Mouse (Mus musculus) midbrain, embryonic 13.5 days (tissue): Measurements from ENCODE around the gene Lrrc3c. TPM values are rescaled to one million over a fixed set of nuclear protein-coding genes. Genes with fewer than 3 reads are reported as not detected.
A peak's percentile ranks its signal among the peaks of the same experiment; 100 is the strongest.

ENCODE experiments used
- ATAC-seq: fragments of 200-750 bp; cut with Nextera tagmentation; 2 replicates; pipeline ENCODE4 v1.8.0; 2017; ENCODE audit warnings: mild to moderate bottlenecking, moderate TSS enrichment, moderate library complexity
- H3K27ac ChIP-seq: fragments of 300-500 bp; sonication (generic); 2 replicates; pipeline ENCODE4 v1.5.1; 2015; ENCODE audit warnings: inconsistent platforms, mild to moderate bottlenecking, moderate library complexity
- H3K27me3 ChIP-seq: fragments of 300-500 bp; sonication (generic); 2 replicates; pipeline ENCODE4 v1.6.1; 2015; ENCODE audit warnings: mild to moderate bottlenecking, inconsistent platforms
- H3K36me3 ChIP-seq: fragments of 300-500 bp; sonication (generic); 2 replicates; pipeline ENCODE4 v1.6.1; 2015; ENCODE audit warnings: mild to moderate bottlenecking, inconsistent platforms
- H3K4me1 ChIP-seq: fragments of 300-500 bp; sonication (generic); replicated peaks from 2 replicates; pipeline ENCODE4 v1.6.1; 2015; ENCODE audit warnings: inconsistent platforms
- H3K4me2 ChIP-seq: fragments of 300-500 bp; sonication (generic); replicated peaks from 2 replicates; pipeline ENCODE4 v1.6.1; 2015; ENCODE audit warnings: moderate library complexity, mild to moderate bottlenecking, inconsistent platforms
- H3K4me3 ChIP-seq: fragments of 300-500 bp; sonication (generic); replicated peaks from 2 replicates; pipeline ENCODE4 v1.5.1; 2015; ENCODE audit warnings: mild to moderate bottlenecking, inconsistent platforms
- H3K9ac ChIP-seq: fragments of 300-500 bp; sonication (generic); replicated peaks from 2 replicates; pipeline ENCODE4 v1.6.1; 2015; ENCODE audit warnings: mild to moderate bottlenecking, inconsistent platforms
- H3K9me3 ChIP-seq: fragments of 300-500 bp; sonication (generic); 2 replicates; pipeline ENCODE4 v1.6.1; 2016; ENCODE audit warnings: mild to moderate bottlenecking, inconsistent platforms
- WGBS: fragments of 180-500 bp; shearing (Covaris S2); methylation state at CpG from one replicate; pipeline ENCODE4 v1.1.7; 2015; 5-methylcytosine and 5-hydroxymethylcytosine counted together
- polyA plus RNA-seq: library from polyadenylated mRNA; unstranded; fragments of >200 nt; fragmentation: Nextera tagmentation; extraction: Ambion mirVana; gene quantifications from 2 replicates; pipeline ENCODE4 v1.2.1, GENCODE M21; 2015

Lrrc3c gene
- not detected in 2 replicates for polyA plus RNA-seq

GRCm38 (mm10) chr11:98597991-98598390 is at the start of gene Lrrc3c:
Gene Lrrc3c, plus strand, starts transcription at chr11:98598291.
- H3K27me3 ChIP-seq, result peaks cover 27% of the 10 kb centered on the region
- H3K4me2 ChIP-seq, result no peak within 1 kb of the TSS
- no peaks in the 10 kb centered on the region for H3K36me3 ChIP-seq
- 0 out of 2 replicates have a peak within 1 kb of the TSS, but pooled peaks have one; percentile 14 for H3K9ac ChIP-seq
- no peak within 1 kb of the TSS for H3K4me3 ChIP-seq
- H3K27ac ChIP-seq, result no peak within 1 kb of the TSS
- H3K9me3 ChIP-seq, result no peaks in the 10 kb centered on the region
- no peak for ATAC-seq
- WGBS, result 89% methylated on average over 8 of the region's 8 CpGs
- 0 out of 2 replicates have a peak, but pooled peaks cover 8% of the 10 kb centered on the region for H3K4me1 ChIP-seq

- WGBS, result 70% methylated on average over 4 of the region's 4 CpGs
- H3K4me1 ChIP-seq, result peaks cover 17% of the 10 kb centered on the region
Observed at GRCm38 (mm10) chr11:98549363-98549762, 48.7 kb upstream of the Lrrc3c start.

GRCm38 (mm10) chr11:98550311-98550974 is 47.6 kb upstream of the Lrrc3c start:
- 23% methylated on average over 20 of the region's 20 CpGs for WGBS

More at GRCm38 (mm10) chr11:98549363-98549762, 48.7 kb upstream of the Lrrc3c start:
- Histone ChIP-seq H3K4me3 (no peak overlapping the region), H3K27me3 (peaks cover 60% of the 10 kb centered on the region), H3K9ac (no peak overlapping the region), H3K27ac (no peak overlapping the region), H3K4me2 (no peak overlapping the region), H3K9me3 (no peaks in the 10 kb centered on the region), H3K36me3 (no peaks in the 10 kb centered on the region)
- no peak for ATAC-seq

GRCm38 (mm10) chr11:98550975-98551828 is 46.9 kb upstream of the Lrrc3c start, which contains the start of gene Zpbp2:
Gene Zpbp2, plus strand, starts transcription at chr11:98551097.
- no peaks in the 10 kb centered on the region for H3K9me3 ChIP-seq
- H3K4me3 ChIP-seq, result peak within 1 kb of the TSS; percentile 72
- ATAC-seq, result peak; percentile 98
- peaks cover 43% of the 10 kb centered on the region for H3K27me3 ChIP-seq
- WGBS, result under 1% methylated on average over 51 of the region's 51 CpGs
- peak within 1 kb of the TSS; percentile 80 for H3K9ac ChIP-seq
- peaks cover 9% of the 10 kb centered on the region for H3K4me1 ChIP-seq
- no peaks in the 10 kb centered on the region for H3K36me3 ChIP-seq
- peak within 1 kb of the TSS; percentile 72 for H3K4me2 ChIP-seq
- peak within 1 kb of the TSS; percentile 87 for H3K27ac ChIP-seq

More at GRCm38 (mm10) chr11:98550311-98550974, 47.6 kb upstream of the Lrrc3c start:
- H3K4me3 ChIP-seq, result peak overlapping the region; percentile 72
- no peaks in the 10 kb centered on the region for H3K36me3 ChIP-seq
- no peak overlapping the region for H3K27ac ChIP-seq
- peak; percentile 7 for ATAC-seq
- peak overlapping the region; percentile 80 for H3K9ac ChIP-seq
- no peaks in the 10 kb centered on the region for H3K9me3 ChIP-seq
- peaks cover 14% of the 10 kb centered on the region for H3K4me1 ChIP-seq
- H3K4me2 ChIP-seq, result peak overlapping the region; percentile 72
- H3K27me3 ChIP-seq, result peaks cover 50% of the 10 kb centered on the region

GRCm38 (mm10) chr11:98553966-98554365 is 44.1 kb upstream of the Lrrc3c start:
- 91% methylated on average over 4 of the region's 4 CpGs for WGBS
- ATAC-seq, result no peak
- Histone ChIP-seq H3K4me2 (no peak overlapping the region), H3K9me3 (no peaks in the 10 kb centered on the region), H3K27ac (no peak overlapping the region), H3K4me1 (peaks cover 9% of the 10 kb centered on the region), H3K36me3 (no peaks in the 10 kb centered on the region), H3K9ac (no peak overlapping the region), H3K27me3 (peaks cover 16% of the 10 kb centered on the region), H3K4me3 (no peak overlapping the region)

- H3K4me1 ChIP-seq, result peaks cover 9% of the 10 kb centered on the region
- 65% methylated on average over 12 of the region's 12 CpGs for WGBS
- H3K4me2 ChIP-seq, result no peak overlapping the region
- no peaks in the 10 kb centered on the region for H3K9me3 ChIP-seq
- H3K4me3 ChIP-seq, result no peak overlapping the region
- peaks cover 3% of the 10 kb centered on the region for H3K27me3 ChIP-seq
- no peak overlapping the region for H3K9ac ChIP-seq
- H3K36me3 ChIP-seq, result no peaks in the 10 kb centered on the region
- no peak for ATAC-seq
- H3K27ac ChIP-seq, result no peak overlapping the region
Observed at GRCm38 (mm10) chr11:98555124-98555700, 42.9 kb upstream of the Lrrc3c start.

GRCm38 (mm10) chr11:98560942-98561341 is 37.1 kb upstream of the Lrrc3c start:
- Histone ChIP-seq H3K4me3 (no peak overlapping the region), H3K4me1 (no peaks in the 10 kb centered on the region), H3K36me3 (no peaks in the 10 kb centered on the region), H3K27me3 (no peaks in the 10 kb centered on the region), H3K27ac (no peak overlapping the region), H3K9me3 (no peaks in the 10 kb centered on the region), H3K4me2 (no peak overlapping the region), H3K9ac (no peak overlapping the region)
- ATAC-seq, result no peak
- 38% methylated on average over 7 of the region's 7 CpGs for WGBS

GRCm38 (mm10) chr11:98563025-98563424 is 35.1 kb upstream of the Lrrc3c start:
- Histone ChIP-seq H3K9me3 (no peaks in the 10 kb centered on the region), H3K4me2 (no peak overlapping the region)

GRCm38 (mm10) chr11:98563921-98564414 is 34.1 kb upstream of the Lrrc3c start:
- H3K4me1 ChIP-seq, result no peaks in the 10 kb centered on the region
- no peak overlapping the region for H3K9ac ChIP-seq
- 74% methylated on average over 13 of the region's 13 CpGs for WGBS
- no peak for ATAC-seq
- no peak overlapping the region for H3K4me3 ChIP-seq
- no peaks in the 10 kb centered on the region for H3K9me3 ChIP-seq
- no peaks in the 10 kb centered on the region for H3K36me3 ChIP-seq
- H3K27ac ChIP-seq, result no peak overlapping the region
- H3K27me3 ChIP-seq, result no peaks in the 10 kb centered on the region
- H3K4me2 ChIP-seq, result no peak overlapping the region

More at GRCm38 (mm10) chr11:98563025-98563424, 35.1 kb upstream of the Lrrc3c start:
- no peaks in the 10 kb centered on the region for H3K27me3 ChIP-seq
- H3K4me3 ChIP-seq, result no peak overlapping the region
- no peak overlapping the region for H3K9ac ChIP-seq
- H3K4me1 ChIP-seq, result no peaks in the 10 kb centered on the region
- no peak overlapping the region for H3K27ac ChIP-seq
- ATAC-seq, result no peak
- 92% methylated on average over 3 of the region's 3 CpGs for whole genome bisulfite sequencing
- no peaks in the 10 kb centered on the region for H3K36me3 ChIP-seq

GRCm38 (mm10) chr11:98568326-98568725 is 29.8 kb upstream of the Lrrc3c start:
- WGBS, result 87% methylated on average over 8 of the region's 8 CpGs
- Histone ChIP-seq H3K36me3 (no peaks in the 10 kb centered on the region), H3K9me3 (no peaks in the 10 kb centered on the region), H3K27ac (no peak overlapping the region), H3K4me3 (no peak overlapping the region), H3K9ac (no peak overlapping the region), H3K27me3 (no peaks in the 10 kb centered on the region), H3K4me1 (no peaks in the 10 kb centered on the region), H3K4me2 (no peak overlapping the region)
- ATAC-seq, result no peak

GRCm38 (mm10) chr11:98569461-98569860 is 28.6 kb upstream of the Lrrc3c start:
- 81% methylated on average over 6 of the region's 6 CpGs for WGBS
- no peak for ATAC-seq
- Histone ChIP-seq H3K27me3 (no peaks in the 10 kb centered on the region), H3K9ac (no peak overlapping the region), H3K4me1 (no peaks in the 10 kb centered on the region), H3K27ac (no peak overlapping the region), H3K4me3 (no peak overlapping the region), H3K36me3 (no peaks in the 10 kb centered on the region), H3K4me2 (no peak overlapping the region), H3K9me3 (no peaks in the 10 kb centered on the region)
